Mouse (Mus musculus) embryonic facial prominence, embryonic 15.5 days (tissue): ENCODE measurements around the gene Bcas2. TPM values are rescaled to one million over a fixed set of nuclear protein-coding genes. Genes with fewer than 3 reads are reported as not detected.
"Not testable (repeated sequence)": the region's sequence is repeated elsewhere in the genome, so short reads cannot be mapped to it uniquely, and the experiment has no call there.

Experiments
- ATAC-seq: fragments of 200-750 bp; cut with Nextera tagmentation; 2 replicates; pipeline ENCODE4 v1.8.0; 2017; ENCODE audit warnings: low read depth, moderate TSS enrichment; ENCODE audit not compliant: insufficient number of reproducible peaks, low FRiP score, low TSS enrichment
- H3K27ac ChIP-seq: fragments of 300-500 bp; sonication (generic); replicated peaks from 2 replicates; pipeline ENCODE4 v1.5.1; 2015; ENCODE audit warnings: mild to moderate bottlenecking, inconsistent platforms
- H3K27me3 ChIP-seq: fragments of 300-500 bp; sonication (generic); 2 replicates; pipeline ENCODE4 v1.6.1; 2015; ENCODE audit warnings: inconsistent platforms
- H3K36me3 ChIP-seq: fragments of 300-500 bp; sonication (generic); 2 replicates; pipeline ENCODE4 v1.6.1; 2015; ENCODE audit warnings: mild to moderate bottlenecking, inconsistent platforms
- H3K4me1 ChIP-seq: fragments of 300-500 bp; sonication (generic); 2 replicates; pipeline ENCODE4 v1.6.1; 2015; ENCODE audit warnings: inconsistent platforms
- H3K4me2 ChIP-seq: fragments of 300-500 bp; sonication (generic); replicated peaks from 2 replicates; pipeline ENCODE4 v1.6.1; 2015; ENCODE audit warnings: mild to moderate bottlenecking, inconsistent platforms
- H3K4me3 ChIP-seq: fragments of 300-500 bp; sonication (generic); replicated peaks from 2 replicates; pipeline ENCODE4 v1.5.1; 2015; ENCODE audit warnings: mild to moderate bottlenecking, inconsistent platforms
- H3K9ac ChIP-seq: fragments of 300-500 bp; sonication (generic); 2 replicates; pipeline ENCODE4 v1.6.1; 2015; ENCODE audit warnings: inconsistent platforms
- H3K9me3 ChIP-seq: fragments of 300-500 bp; sonication (generic); replicated peaks from 2 replicates; pipeline ENCODE4 v1.6.1; 2016; ENCODE audit warnings: inconsistent platforms
- WGBS: fragments of 180-500 bp; shearing (Covaris S2); methylation state at CpG from one replicate; pipeline ENCODE4 v1.1.7; 2015; 5-methylcytosine and 5-hydroxymethylcytosine counted together
- polyA plus RNA-seq: library from polyadenylated mRNA; unstranded; fragments of >200 nt; fragmentation: Nextera tagmentation; extraction: Ambion mirVana; gene quantifications from 2 replicates; pipeline ENCODE4 v1.2.1, GENCODE M21; 2015

The Bcas2 gene
- polyA plus RNA-seq, 1 experiment from 2014 or later, result 170 TPM

GRCm38 (mm10) chr3:103169771-103170170, 1.7 kb upstream of the Bcas2 start:
- no peak overlapping the region for H3K4me3 ChIP-seq
- no peak overlapping the region for H3K27ac ChIP-seq
- peaks cover 42% of the 10 kb centered on the region for H3K36me3 ChIP-seq
- WGBS, result 17% methylated on average over 4 of the region's 4 CpGs
- H3K4me2 ChIP-seq, result no peak overlapping the region
- H3K4me1 ChIP-seq, result peaks cover 6% of the 10 kb centered on the region
- H3K27me3 ChIP-seq, result no peaks in the 10 kb centered on the region
- H3K9ac ChIP-seq, result no peak overlapping the region
- no peaks in the 10 kb centered on the region for H3K9me3 ChIP-seq
- no peak for ATAC-seq

DNA sequence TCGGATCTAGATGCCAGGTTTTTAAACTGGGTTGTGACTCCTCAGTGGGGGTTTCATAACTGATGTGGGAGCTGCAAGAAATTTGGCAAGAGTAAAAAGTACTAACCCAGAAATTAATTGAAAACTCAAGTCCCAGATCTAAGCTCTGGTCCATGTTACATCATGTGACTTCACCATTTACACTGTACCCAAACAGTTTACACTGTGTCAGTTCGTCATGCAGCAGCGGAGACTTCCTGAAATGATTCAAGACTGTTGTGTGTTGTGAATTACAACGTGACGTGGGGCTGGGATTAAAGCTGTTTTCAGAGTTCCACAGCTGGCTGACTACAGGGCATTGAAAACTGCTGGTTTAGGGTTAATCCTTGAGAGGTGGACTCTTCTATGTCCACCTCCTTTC, 1.2 kb downstream of the Bcas2 start:
- 34% methylated on average over 5 of the region's 5 CpGs for WGBS
- H3K9ac ChIP-seq, result peak overlapping the region; percentile 88
- H3K36me3 ChIP-seq, result peaks cover 44% of the 10 kb centered on the region
- H3K9me3 ChIP-seq, result no peaks in the 10 kb centered on the region
- H3K27ac ChIP-seq, result no peak overlapping the region; the same call in 1 of the 2 replicates
- peak overlapping the region; percentile 89 for H3K4me3 ChIP-seq
- no peak for ATAC-seq
- peak overlapping the region; percentile 67 for H3K4me2 ChIP-seq
- H3K27me3 ChIP-seq, result no peaks in the 10 kb centered on the region
- H3K4me1 ChIP-seq, result peaks cover 6% of the 10 kb centered on the region

DNA sequence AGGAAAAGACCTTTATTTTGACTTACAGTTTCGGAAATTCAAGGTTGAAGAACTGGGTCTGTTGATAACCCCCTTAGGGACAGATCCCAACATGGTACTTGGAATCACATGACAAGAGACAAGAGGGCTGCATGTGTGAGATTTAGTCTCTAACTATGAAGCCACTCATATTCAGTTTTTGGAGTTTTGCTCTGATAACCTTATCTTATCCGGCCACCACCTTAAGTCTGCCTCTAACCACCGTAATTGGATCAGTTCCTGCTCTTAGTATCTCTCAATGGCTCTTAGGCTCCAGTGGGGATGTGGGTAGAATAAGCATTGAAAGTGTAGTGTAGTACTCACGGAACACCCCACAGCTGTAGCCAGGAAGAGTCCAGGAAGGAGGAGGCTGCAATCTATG, 5.3 kb downstream of the Bcas2 start:
- no peak for ATAC-seq
- Histone ChIP-seq H3K4me2 (no peak overlapping the region), H3K9me3 (no peaks in the 10 kb centered on the region), H3K4me1 (peaks cover 6% of the 10 kb centered on the region), H3K27me3 (no peaks in the 10 kb centered on the region), H3K4me3 (no peak overlapping the region), H3K9ac (no peak overlapping the region), H3K27ac (no peak overlapping the region), H3K36me3 (peaks cover 52% of the 10 kb centered on the region)
- 90% methylated on average over 4 of the region's 4 CpGs for WGBS

- Histone ChIP-seq H3K4me2 (no peak overlapping the region), H3K4me3 (no peak overlapping the region), H3K9ac (no peak overlapping the region), H3K27ac (no peak overlapping the region), H3K4me1 (no peaks in the 10 kb centered on the region), H3K36me3 (peaks cover 43% of the 10 kb centered on the region), H3K27me3 (no peaks in the 10 kb centered on the region), H3K9me3 (no peaks in the 10 kb centered on the region)
- ATAC-seq, result no peak; the same call in 1 of the 2 replicates
- WGBS, result 93% methylated on average over 9 of the region's 9 CpGs
Measured at GRCm38 (mm10) chr3:103179527-103179926, 8.1 kb downstream of the Bcas2 start.

DNA sequence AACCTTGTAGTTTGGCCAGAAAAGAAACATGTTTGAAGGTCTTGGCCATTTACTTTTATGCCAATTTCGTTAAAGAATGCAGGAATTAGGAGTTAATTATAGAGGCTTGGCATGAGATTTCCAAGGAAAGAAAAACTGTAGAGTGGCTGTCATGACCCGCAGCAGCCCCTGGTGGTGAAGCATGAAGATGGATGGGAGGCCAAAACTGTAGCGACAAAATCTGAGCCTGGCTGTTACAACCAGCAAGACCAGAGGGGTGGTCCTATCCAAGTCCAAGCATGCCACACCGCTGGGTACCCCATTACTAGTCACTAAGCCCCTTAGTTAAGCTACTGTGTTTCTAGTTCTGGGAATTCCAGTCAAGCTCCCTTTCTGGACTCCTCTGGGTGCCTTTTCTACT, 9.7 kb downstream of the Bcas2 start:
- Histone ChIP-seq H3K9me3 (no peaks in the 10 kb centered on the region), H3K36me3 (peaks cover 30% of the 10 kb centered on the region), H3K4me3 (no peak overlapping the region), H3K27me3 (no peaks in the 10 kb centered on the region), H3K4me2 (no peak overlapping the region), H3K4me1 (no peaks in the 10 kb centered on the region), H3K27ac (no peak overlapping the region), H3K9ac (no peak overlapping the region)
- no peak for ATAC-seq
- 58% methylated on average over 4 of the region's 4 CpGs for WGBS

- Histone ChIP-seq H3K4me3 (no peak overlapping the region), H3K4me2 (no peak overlapping the region), H3K4me1 (no peaks in the 10 kb centered on the region), H3K9ac (no peak overlapping the region), H3K36me3 (peaks cover 15% of the 10 kb centered on the region), H3K9me3 (no peaks in the 10 kb centered on the region), H3K27me3 (no peaks in the 10 kb centered on the region), H3K27ac (no peak overlapping the region)
- ATAC-seq, result no peak
- 76% methylated on average over 14 of the region's 14 CpGs for WGBS
Measured at GRCm38 (mm10) chr3:103182821-103183220, 11.4 kb downstream of the Bcas2 start.

DNA sequence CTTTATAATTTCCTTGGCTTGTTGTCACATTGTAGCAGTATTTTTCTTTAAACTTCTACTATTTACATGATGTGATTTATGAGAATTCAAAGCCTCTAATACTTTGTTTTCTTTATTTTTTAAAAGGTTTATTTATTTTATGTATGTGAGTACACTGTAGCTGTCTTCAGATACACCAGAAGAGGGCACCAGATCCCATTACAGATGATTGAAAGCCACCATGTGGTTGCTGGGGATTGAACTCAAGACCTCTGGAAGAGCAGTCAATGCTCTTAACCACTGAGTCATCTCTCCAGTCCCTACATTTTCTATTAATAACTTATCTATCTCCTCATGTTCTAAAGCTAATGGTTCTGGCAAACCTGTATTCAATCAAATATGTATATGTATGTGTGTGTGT, 13.0 kb downstream of the Bcas2 start:
- H3K9me3 ChIP-seq, H3K9ac ChIP-seq, H3K4me3 ChIP-seq, H3K27me3 ChIP-seq, H3K4me2 ChIP-seq, ATAC-seq, H3K36me3 ChIP-seq, H3K27ac ChIP-seq, H3K4me1 ChIP-seq: not testable (repeated sequence)

DNA sequence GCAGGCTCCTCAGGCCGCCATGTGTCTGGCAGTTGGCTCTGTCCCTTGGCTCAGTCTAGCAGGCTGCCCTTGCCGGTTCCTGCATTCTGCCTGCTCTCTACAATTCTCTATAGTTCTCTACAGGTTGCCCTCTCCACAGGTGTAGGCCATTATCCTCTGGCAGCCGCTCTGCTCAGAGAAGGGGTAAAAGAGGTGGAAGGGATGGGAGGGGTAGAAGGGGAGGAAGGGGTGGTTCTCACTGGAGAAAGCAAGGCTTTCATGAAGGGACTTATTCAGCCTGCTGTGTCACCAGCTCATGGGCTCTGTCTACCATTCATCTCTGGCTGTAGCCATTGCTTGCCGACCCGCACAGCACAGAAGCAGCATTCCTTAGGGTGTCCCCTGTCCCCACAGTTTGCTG, 17.0 kb downstream of the Bcas2 start:
- Histone ChIP-seq H3K4me2 (no peak overlapping the region), H3K9me3 (no peaks in the 10 kb centered on the region), H3K4me3 (no peak overlapping the region), H3K36me3 (no peaks in the 10 kb centered on the region), H3K27me3 (no peaks in the 10 kb centered on the region), H3K27ac (no peak overlapping the region), H3K4me1 (no peaks in the 10 kb centered on the region), H3K9ac (no peak overlapping the region)
- ATAC-seq, result no peak
- 60% methylated on average over 5 of the region's 5 CpGs for WGBS

DNA sequence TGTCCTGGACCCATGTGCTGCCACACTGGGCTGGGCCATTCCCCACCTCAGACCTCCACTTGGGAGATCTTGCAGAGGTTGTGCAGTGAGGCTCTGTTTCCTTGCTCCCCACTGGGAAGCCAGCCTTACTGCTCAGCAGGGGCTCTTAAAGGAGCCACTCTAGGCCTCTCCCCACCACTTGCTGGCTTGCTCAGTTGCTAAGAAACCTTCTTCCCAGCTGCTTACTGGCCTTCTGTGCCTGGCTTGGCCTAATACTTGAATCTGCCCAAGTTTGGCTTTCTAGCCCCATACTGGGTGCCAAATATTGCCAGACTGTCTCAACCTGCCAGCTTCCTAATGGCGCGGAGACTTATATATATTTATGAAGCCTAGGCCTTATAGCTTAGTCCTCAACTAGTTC, 17.4 kb downstream of the Bcas2 start:
- Histone ChIP-seq H3K4me1 (no peaks in the 10 kb centered on the region), H3K9ac (no peak overlapping the region), H3K4me2 (no peak overlapping the region), H3K36me3 (no peaks in the 10 kb centered on the region), H3K9me3 (no peaks in the 10 kb centered on the region), H3K4me3 (no peak overlapping the region), H3K27me3 (no peaks in the 10 kb centered on the region), H3K27ac (no peak overlapping the region)
- 96% methylated on average over 2 of the region's 2 CpGs for WGBS
- ATAC-seq, result no peak

GRCm38 (mm10) chr3:103192161-103192560, 20.7 kb downstream of the Bcas2 start:
- Histone ChIP-seq H3K4me2 (no peak overlapping the region), H3K27ac (no peak overlapping the region), H3K4me3 (no peak overlapping the region), H3K27me3 (no peaks in the 10 kb centered on the region), H3K9me3 (no peaks in the 10 kb centered on the region), H3K36me3 (no peaks in the 10 kb centered on the region), H3K9ac (no peak overlapping the region), H3K4me1 (no peaks in the 10 kb centered on the region)
- 90% methylated on average over 4 of the region's 4 CpGs for WGBS
- ATAC-seq, result no peak

- Histone ChIP-seq H3K27ac (no peak overlapping the region), H3K9ac (no peak overlapping the region), H3K27me3 (no peaks in the 10 kb centered on the region), H3K36me3 (no peaks in the 10 kb centered on the region), H3K4me3 (no peak overlapping the region), H3K4me1 (no peaks in the 10 kb centered on the region), H3K4me2 (no peak overlapping the region), H3K9me3 (no peaks in the 10 kb centered on the region)
- ATAC-seq, result no peak
- 75% methylated on average over 1 of the region's 1 CpGs for WGBS
Measured at GRCm38 (mm10) chr3:103193186-103193585, 21.7 kb downstream of the Bcas2 start.

GRCm38 (mm10) chr3:103196320-103196823, 24.9 kb downstream of the Bcas2 start:
- Histone ChIP-seq H3K4me2 (no peak overlapping the region), H3K9me3 (no peaks in the 10 kb centered on the region), H3K27me3 (no peaks in the 10 kb centered on the region), H3K4me3 (no peak overlapping the region), H3K36me3 (no peaks in the 10 kb centered on the region), H3K9ac (no peak overlapping the region), H3K4me1 (no peaks in the 10 kb centered on the region), H3K27ac (no peak overlapping the region)
- 79% methylated on average over 7 of the region's 7 CpGs for WGBS
- ATAC-seq, result no peak
